Mouse (Mus musculus): ENCODE results near the gene Shisa8. TPM values are rescaled to one million over a fixed set of nuclear protein-coding genes. Genes with fewer than 3 reads are reported as not detected.

Gene Shisa8
- polyA plus RNA-seq, 1 experiment from 2014 or later: 0.66 TPM

- 87% methylated on average over 5 of the region's 5 CpGs for WGBS
- H3K27ac ChIP-seq (ENCODE audit: low read length): no peak overlapping the region
- no peak overlapping the region for H3K4me3 ChIP-seq (replicated peaks; ENCODE audit: low read length)
- H3K9me3 ChIP-seq (ENCODE audit: control insufficient read depth, low read length): no peaks in the 10 kb centered on the region
- H3K36me3 ChIP-seq (ENCODE audit: control insufficient read depth, insufficient read depth): no peaks in the 10 kb centered on the region
- no peak overlapping the region for H3K9ac ChIP-seq (replicated peaks; ENCODE audit: low read depth, low read length)
- no peak overlapping the region for H3K4me2 ChIP-seq (ENCODE audit: low read length)
- no peak for ATAC-seq
- peaks cover 3% of the 10 kb centered on the region; the same call in 1 of the 2 replicates for H3K27me3 ChIP-seq (replicated peaks; ENCODE audit: control insufficient read depth, insufficient read depth, low read length)
- peaks cover 9% of the 10 kb centered on the region for H3K4me1 ChIP-seq (replicated peaks; ENCODE audit: control insufficient read depth, insufficient read depth, low read length)
Observed at GRCm38 (mm10) chr15:82225769-82226168, 13.2 kb upstream of the Shisa8 start.

GRCm38 (mm10) chr15:82224602-82225215 is 12.1 kb upstream of the Shisa8 start:
- Histone ChIP-seq H3K27me3 (replicated peaks; ENCODE audit: control insufficient read depth, insufficient read depth, low read length) (peaks cover 3% of the 10 kb centered on the region; the same call in 1 of the 2 replicates), H3K9ac (replicated peaks; ENCODE audit: low read depth, low read length) (no peak overlapping the region), H3K4me1 (replicated peaks; ENCODE audit: control insufficient read depth, insufficient read depth, low read length) (peaks cover 9% of the 10 kb centered on the region), H3K4me2 (ENCODE audit: low read length) (no peak overlapping the region), H3K36me3 (ENCODE audit: control insufficient read depth, insufficient read depth) (no peaks in the 10 kb centered on the region), H3K27ac (ENCODE audit: low read length) (no peak overlapping the region), H3K9me3 (ENCODE audit: control insufficient read depth, low read length) (no peaks in the 10 kb centered on the region), H3K4me3 (replicated peaks; ENCODE audit: low read length) (no peak overlapping the region; the same call in 1 of the 2 replicates)
- no peak for ATAC-seq
- WGBS: 30% methylated on average over 7 of the region's 7 CpGs

GRCm38 (mm10) chr15:82223657-82224601 is 11.3 kb upstream of the Shisa8 start, which contains the start of gene Tnfrsf13c:
Gene Tnfrsf13c, minus strand, starts transcription at chr15:82224369.
- H3K9ac ChIP-seq (replicated peaks; ENCODE audit: low read depth, low read length): peak within 1 kb of the TSS; percentile 37
- 1% methylated on average over 44 of the region's 44 CpGs for WGBS
- H3K27me3 ChIP-seq (replicated peaks; ENCODE audit: control insufficient read depth, insufficient read depth, low read length): peaks cover 3% of the 10 kb centered on the region; the same call in 1 of the 2 replicates
- no peaks in the 10 kb centered on the region for H3K9me3 ChIP-seq (ENCODE audit: control insufficient read depth, low read length)
- peak within 1 kb of the TSS; percentile 64 for H3K4me2 ChIP-seq (ENCODE audit: low read length)
- H3K4me1 ChIP-seq (replicated peaks; ENCODE audit: control insufficient read depth, insufficient read depth, low read length): peaks cover 11% of the 10 kb centered on the region
- peak; percentile 55 for ATAC-seq
- peak within 1 kb of the TSS; percentile 34 for H3K4me3 ChIP-seq (replicated peaks; ENCODE audit: low read length)
- H3K36me3 ChIP-seq (ENCODE audit: control insufficient read depth, insufficient read depth): no peaks in the 10 kb centered on the region
- no peak within 1 kb of the TSS for H3K27ac ChIP-seq (ENCODE audit: low read length)

- Histone ChIP-seq H3K36me3 (ENCODE audit: control insufficient read depth, insufficient read depth) (no peaks in the 10 kb centered on the region), H3K27me3 (replicated peaks; ENCODE audit: control insufficient read depth, insufficient read depth, low read length) (peaks cover 3% of the 10 kb centered on the region; the same call in 1 of the 2 replicates), H3K27ac (ENCODE audit: low read length) (no peak overlapping the region), H3K9ac (replicated peaks; ENCODE audit: low read depth, low read length) (no peak overlapping the region), H3K4me1 (replicated peaks; ENCODE audit: control insufficient read depth, insufficient read depth, low read length) (peaks cover 11% of the 10 kb centered on the region), H3K4me2 (ENCODE audit: low read length) (no peak overlapping the region), H3K9me3 (ENCODE audit: control insufficient read depth, low read length) (no peaks in the 10 kb centered on the region), H3K4me3 (replicated peaks; ENCODE audit: low read length) (no peak overlapping the region)
- WGBS: 66% methylated on average over 7 of the region's 7 CpGs
- no peak for ATAC-seq
Observed at GRCm38 (mm10) chr15:82223251-82223650, 10.6 kb upstream of the Shisa8 start.

GRCm38 (mm10) chr15:82221104-82221860 is 8.7 kb upstream of the Shisa8 start:
- H3K36me3 ChIP-seq (ENCODE audit: control insufficient read depth, insufficient read depth): no peaks in the 10 kb centered on the region
- H3K4me2 ChIP-seq (ENCODE audit: low read length): no peak overlapping the region
- WGBS: 66% methylated on average over 14 of the region's 14 CpGs
- peaks cover 3% of the 10 kb centered on the region; the same call in 1 of the 2 replicates for H3K27me3 ChIP-seq (replicated peaks; ENCODE audit: control insufficient read depth, insufficient read depth, low read length)
- H3K27ac ChIP-seq (ENCODE audit: low read length): no peak overlapping the region
- no peaks in the 10 kb centered on the region for H3K9me3 ChIP-seq (ENCODE audit: control insufficient read depth, low read length)
- H3K4me3 ChIP-seq (replicated peaks; ENCODE audit: low read length): no peak overlapping the region
- no peak overlapping the region; the same call in 1 of the 2 replicates for H3K9ac ChIP-seq (replicated peaks; ENCODE audit: low read depth, low read length)
- H3K4me1 ChIP-seq (replicated peaks; ENCODE audit: control insufficient read depth, insufficient read depth, low read length): peaks cover 20% of the 10 kb centered on the region
- no peak for ATAC-seq

GRCm38 (mm10) chr15:82220003-82220675 is 7.5 kb upstream of the Shisa8 start:
- H3K4me2 ChIP-seq (ENCODE audit: low read length): no peak overlapping the region
- WGBS: 42% methylated on average over 11 of the region's 12 CpGs
- no peaks in the 10 kb centered on the region for H3K36me3 ChIP-seq (ENCODE audit: control insufficient read depth, insufficient read depth)
- no peak overlapping the region for H3K4me3 ChIP-seq (replicated peaks; ENCODE audit: low read length)
- H3K27ac ChIP-seq (ENCODE audit: low read length): no peak overlapping the region
- no peak overlapping the region for H3K9ac ChIP-seq (replicated peaks; ENCODE audit: low read depth, low read length)
- no peak for ATAC-seq
- H3K9me3 ChIP-seq (ENCODE audit: control insufficient read depth, low read length): no peaks in the 10 kb centered on the region
- peaks cover 26% of the 10 kb centered on the region for H3K4me1 ChIP-seq (replicated peaks; ENCODE audit: control insufficient read depth, insufficient read depth, low read length)
- peaks cover 3% of the 10 kb centered on the region; the same call in 1 of the 2 replicates for H3K27me3 ChIP-seq (replicated peaks; ENCODE audit: control insufficient read depth, insufficient read depth, low read length)

GRCm38 (mm10) chr15:82218778-82219666 is 6.4 kb upstream of the Shisa8 start:
- Histone ChIP-seq H3K4me3 (replicated peaks; ENCODE audit: low read length) (no peak overlapping the region), H3K9me3 (ENCODE audit: control insufficient read depth, low read length) (no peaks in the 10 kb centered on the region), H3K36me3 (ENCODE audit: control insufficient read depth, insufficient read depth) (no peaks in the 10 kb centered on the region), H3K4me1 (replicated peaks; ENCODE audit: control insufficient read depth, insufficient read depth, low read length) (peaks cover 22% of the 10 kb centered on the region), H3K4me2 (ENCODE audit: low read length) (no peak overlapping the region), H3K9ac (replicated peaks; ENCODE audit: low read depth, low read length) (no peak overlapping the region), H3K27ac (ENCODE audit: low read length) (no peak overlapping the region), H3K27me3 (replicated peaks; ENCODE audit: control insufficient read depth, insufficient read depth, low read length) (peaks cover 10% of the 10 kb centered on the region)
- WGBS: 84% methylated on average over 26 of the region's 26 CpGs
- ATAC-seq: no peak

GRCm38 (mm10) chr15:82217980-82218379 is 5.4 kb upstream of the Shisa8 start:
- H3K4me1 ChIP-seq (replicated peaks; ENCODE audit: control insufficient read depth, insufficient read depth, low read length): peaks cover 17% of the 10 kb centered on the region
- H3K9me3 ChIP-seq (ENCODE audit: control insufficient read depth, low read length): no peaks in the 10 kb centered on the region
- no peak overlapping the region for H3K4me3 ChIP-seq (replicated peaks; ENCODE audit: low read length)
- H3K27me3 ChIP-seq (replicated peaks; ENCODE audit: control insufficient read depth, insufficient read depth, low read length): peaks cover 18% of the 10 kb centered on the region
- H3K36me3 ChIP-seq (ENCODE audit: control insufficient read depth, insufficient read depth): no peaks in the 10 kb centered on the region
- no peak overlapping the region for H3K27ac ChIP-seq (ENCODE audit: low read length)
- no peak for ATAC-seq
- H3K4me2 ChIP-seq (ENCODE audit: low read length): no peak overlapping the region
- 36% methylated on average over 9 of the region's 9 CpGs for WGBS
- H3K9ac ChIP-seq (replicated peaks; ENCODE audit: low read depth, low read length): no peak overlapping the region
